Mouse (Mus musculus): ENCODE data around the gene Cyp4f39. TPM values are rescaled to one million over a fixed set of nuclear protein-coding genes. Genes with fewer than 3 reads are reported as not detected.
A peak's percentile ranks its signal among the peaks of the same experiment; 100 is the strongest.

The Cyp4f39 gene
- polyA plus RNA-seq, 1 experiment from 2014 or later: 57.9 TPM

GRCm38 (mm10) chr17:32474954-32475560 is 22.5 kb downstream of the Cyp4f39 start:
- Histone ChIP-seq H3K4me1 (replicated peaks; ENCODE audit: control insufficient read depth, insufficient read depth) (no peaks in the 10 kb centered on the region), H3K36me3 (ENCODE audit: control insufficient read depth, insufficient read depth, low read length) (no peaks in the 10 kb centered on the region), H3K4me3 (ENCODE audit: low read depth, low read length) (no peak overlapping the region), H3K27me3 (ENCODE audit: control insufficient read depth, insufficient read depth, low read length) (no peaks in the 10 kb centered on the region), H3K4me2 (replicated peaks; ENCODE audit: low read depth) (no peak overlapping the region), H3K9me3 (ENCODE audit: control insufficient read depth, low read length) (no peaks in the 10 kb centered on the region), H3K9ac (ENCODE audit: low read length) (no peak overlapping the region), H3K27ac (replicated peaks) (0 out of 2 replicates have a peak overlapping the region, but pooled peaks have one; percentile 24)
- DNase-seq (ENCODE audit: low spot score): no peak
- ATAC-seq (ENCODE audit: low FRiP score, low TSS enrichment): peak; percentile 59
- TF ChIP-seq EP300 (optimal IDR thresholded peaks at IDR 0.05) (no peak), CTCF (IDR thresholded peaks at IDR 0.05; ENCODE audit: low read depth) (no peak)
- WGBS: 70% methylated on average over 5 of the region's 5 CpGs

DNA sequence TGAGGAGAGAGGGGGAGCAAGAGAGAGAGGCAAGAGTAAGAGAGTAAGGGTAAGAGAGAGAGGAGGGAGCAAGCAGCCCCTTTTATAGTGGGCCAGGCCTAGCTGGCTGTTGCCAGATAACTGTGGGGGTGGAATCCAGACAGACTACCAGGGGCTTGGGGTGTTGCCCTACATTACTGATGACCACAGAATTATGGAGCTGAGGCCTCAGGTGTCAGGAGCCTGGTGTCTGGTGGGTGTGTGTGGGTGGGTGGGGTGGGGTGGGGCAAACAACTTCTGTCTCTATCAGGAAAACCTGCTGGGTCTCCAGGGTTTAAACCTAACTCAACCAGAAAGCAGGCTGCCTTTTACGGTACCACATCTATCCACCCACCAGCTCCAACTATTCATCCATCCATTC is 24.7 kb downstream of the Cyp4f39 start:
- no peaks in the 10 kb centered on the region for H3K27me3 ChIP-seq (ENCODE audit: control insufficient read depth, insufficient read depth, low read length)
- no peak overlapping the region for H3K9ac ChIP-seq (ENCODE audit: low read length)
- no peaks in the 10 kb centered on the region for H3K4me1 ChIP-seq (replicated peaks; ENCODE audit: control insufficient read depth, insufficient read depth)
- H3K27ac ChIP-seq (replicated peaks): no peak overlapping the region
- DNase-seq (ENCODE audit: low spot score): no peak
- H3K36me3 ChIP-seq (ENCODE audit: control insufficient read depth, insufficient read depth, low read length): no peaks in the 10 kb centered on the region
- no peaks in the 10 kb centered on the region for H3K9me3 ChIP-seq (ENCODE audit: control insufficient read depth, low read length)
- ATAC-seq (ENCODE audit: low FRiP score, low TSS enrichment): no peak
- H3K4me2 ChIP-seq (replicated peaks; ENCODE audit: low read depth): no peak overlapping the region
- no peak overlapping the region for H3K4me3 ChIP-seq (ENCODE audit: low read depth, low read length)
- TF ChIP-seq EP300 (optimal IDR thresholded peaks at IDR 0.05) (no peak), CTCF (IDR thresholded peaks at IDR 0.05; ENCODE audit: low read depth) (no peak)
- 75% methylated on average over 1 of the region's 1 CpGs for WGBS

- TF ChIP-seq CTCF (IDR thresholded peaks at IDR 0.05; ENCODE audit: low read depth) (no peak), EP300 (optimal IDR thresholded peaks at IDR 0.05) (no peak)
- Histone ChIP-seq H3K9ac (ENCODE audit: low read length) (no peak overlapping the region), H3K36me3 (ENCODE audit: control insufficient read depth, insufficient read depth, low read length) (no peaks in the 10 kb centered on the region), H3K4me2 (replicated peaks; ENCODE audit: low read depth) (no peak overlapping the region), H3K9me3 (ENCODE audit: control insufficient read depth, low read length) (no peaks in the 10 kb centered on the region), H3K27me3 (ENCODE audit: control insufficient read depth, insufficient read depth, low read length) (no peaks in the 10 kb centered on the region), H3K27ac (replicated peaks) (no peak overlapping the region), H3K4me3 (ENCODE audit: low read depth, low read length) (no peak overlapping the region), H3K4me1 (replicated peaks; ENCODE audit: control insufficient read depth, insufficient read depth) (no peaks in the 10 kb centered on the region)
- DNase-seq (ENCODE audit: low spot score) (no peak), ATAC-seq (ENCODE audit: low FRiP score, low TSS enrichment) (no peak)
- 49% methylated on average over 2 of the region's 2 CpGs for WGBS
These were observed 26.2 kb downstream of the Cyp4f39 start for GRCm38 (mm10) chr17:32478727-32479126.

DNA sequence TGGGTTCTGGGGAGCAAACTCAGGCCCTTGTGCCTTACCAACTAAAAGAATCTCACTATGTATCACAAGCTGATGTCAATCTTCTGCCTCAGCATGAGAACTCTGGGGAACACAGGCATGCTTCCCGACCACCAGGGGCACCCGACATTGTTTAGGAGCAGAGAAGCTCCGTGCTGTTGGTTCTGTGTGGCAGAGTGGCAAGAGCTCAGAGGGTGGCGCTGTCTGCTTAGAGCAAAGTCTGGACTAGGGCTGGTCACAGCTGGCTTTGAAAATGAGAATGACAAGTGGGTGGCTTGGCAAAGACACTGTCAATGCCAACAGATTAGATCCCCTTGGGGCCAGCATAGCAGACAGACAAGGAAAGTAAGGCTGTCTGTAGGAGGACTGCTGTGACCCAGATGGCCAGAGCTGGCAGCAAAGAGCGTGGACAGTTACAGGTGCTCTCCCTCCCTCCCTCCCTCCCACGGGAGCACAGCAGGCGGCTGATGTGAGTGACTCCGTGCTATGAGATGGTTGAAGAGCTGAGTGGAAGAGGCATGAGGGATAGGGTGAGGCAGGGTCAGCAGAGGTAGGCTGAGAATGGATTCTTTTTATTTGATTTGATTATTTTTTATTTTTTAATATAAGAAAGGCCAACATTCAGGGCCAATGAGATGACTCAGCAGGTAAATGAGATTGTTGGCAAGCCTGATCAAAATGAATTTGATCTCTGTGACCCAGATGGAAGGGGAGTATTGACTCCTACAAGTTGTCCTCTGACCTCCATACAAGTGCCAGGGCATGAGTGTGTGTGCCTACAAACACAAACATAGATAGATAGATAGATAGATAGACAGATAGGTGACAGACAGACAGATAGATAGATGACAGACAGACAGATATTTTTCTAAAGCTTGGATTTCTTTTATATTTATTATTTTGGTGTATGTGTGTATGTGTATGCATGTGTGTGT is 27.3 kb downstream of the Cyp4f39 start:
- H3K36me3 ChIP-seq (ENCODE audit: control insufficient read depth, insufficient read depth, low read length): no peaks in the 10 kb centered on the region
- no peak overlapping the region for H3K4me3 ChIP-seq (ENCODE audit: low read depth, low read length)
- no peaks in the 10 kb centered on the region for H3K4me1 ChIP-seq (replicated peaks; ENCODE audit: control insufficient read depth, insufficient read depth)
- WGBS: 11% methylated on average over 7 of the region's 8 CpGs
- peak; percentile 64 for TF ChIP-seq CTCF (IDR thresholded peaks at IDR 0.05; ENCODE audit: low read depth)
- TF ChIP-seq EP300 (optimal IDR thresholded peaks at IDR 0.05): no peak
- H3K27me3 ChIP-seq (ENCODE audit: control insufficient read depth, insufficient read depth, low read length): no peaks in the 10 kb centered on the region
- no peak overlapping the region for H3K4me2 ChIP-seq (replicated peaks; ENCODE audit: low read depth)
- H3K9me3 ChIP-seq (ENCODE audit: control insufficient read depth, low read length): no peaks in the 10 kb centered on the region
- no peak overlapping the region for H3K27ac ChIP-seq (replicated peaks)
- no peak overlapping the region for H3K9ac ChIP-seq (ENCODE audit: low read length)
- DNase-seq (ENCODE audit: low spot score) (peak; percentile 48), ATAC-seq (ENCODE audit: low FRiP score, low TSS enrichment) (no peak; the same call in 1 of the 2 replicates)

- DNase-seq (ENCODE audit: low spot score) (no peak), ATAC-seq (ENCODE audit: low FRiP score, low TSS enrichment) (no peak)
- no peaks in the 10 kb centered on the region for H3K4me1 ChIP-seq (replicated peaks; ENCODE audit: control insufficient read depth, insufficient read depth)
- H3K27me3 ChIP-seq (ENCODE audit: control insufficient read depth, insufficient read depth, low read length): no peaks in the 10 kb centered on the region
- no peak overlapping the region for H3K4me3 ChIP-seq (ENCODE audit: low read depth, low read length)
- H3K36me3 ChIP-seq (ENCODE audit: control insufficient read depth, insufficient read depth, low read length): no peaks in the 10 kb centered on the region
- no peak for TF ChIP-seq EP300 (optimal IDR thresholded peaks at IDR 0.05)
- TF ChIP-seq CTCF (IDR thresholded peaks at IDR 0.05; ENCODE audit: low read depth): no peak
- H3K9ac ChIP-seq (ENCODE audit: low read length): no peak overlapping the region
- no peaks in the 10 kb centered on the region for H3K9me3 ChIP-seq (ENCODE audit: control insufficient read depth, low read length)
- H3K27ac ChIP-seq (replicated peaks): no peak overlapping the region
- no peak overlapping the region for H3K4me2 ChIP-seq (replicated peaks; ENCODE audit: low read depth)
- 67% methylated on average over 14 of the region's 14 CpGs for WGBS
These were observed 29.2 kb downstream of the Cyp4f39 start for GRCm38 (mm10) chr17:32481766-32482165.

- TF ChIP-seq CTCF (IDR thresholded peaks at IDR 0.05; ENCODE audit: low read depth) (peak; percentile 85), EP300 (optimal IDR thresholded peaks at IDR 0.05) (no peak)
- Histone ChIP-seq H3K27ac (replicated peaks) (no peak overlapping the region), H3K4me2 (replicated peaks; ENCODE audit: low read depth) (peak overlapping the region; percentile 36), H3K4me1 (replicated peaks; ENCODE audit: control insufficient read depth, insufficient read depth) (no peaks in the 10 kb centered on the region), H3K4me3 (ENCODE audit: low read depth, low read length) (no peak overlapping the region), H3K36me3 (ENCODE audit: control insufficient read depth, insufficient read depth, low read length) (no peaks in the 10 kb centered on the region), H3K9ac (ENCODE audit: low read length) (no peak overlapping the region), H3K9me3 (ENCODE audit: control insufficient read depth, low read length) (no peaks in the 10 kb centered on the region), H3K27me3 (ENCODE audit: control insufficient read depth, insufficient read depth, low read length) (no peaks in the 10 kb centered on the region)
- peak; percentile 94 for ATAC-seq (ENCODE audit: low FRiP score, low TSS enrichment)
- 20% methylated on average over 18 of the region's 18 CpGs for WGBS
- peak; percentile 95 for DNase-seq (ENCODE audit: low spot score)
These were observed 30.7 kb downstream of the Cyp4f39 start for GRCm38 (mm10) chr17:32483200-32483599.

Data from stomach, postnatal 0 days (tissue).